Mouse (Mus musculus): ENCODE measurements around the gene Bcl2l12. TPM values are rescaled to one million over a fixed set of nuclear protein-coding genes. Genes with fewer than 3 reads are reported as not detected.
A peak's percentile ranks its signal among the peaks of the same experiment; 100 is the strongest.

Gene Bcl2l12
- total and polyA plus RNA-seq, 3 experiments, result 16.6 to 24.6 TPM; not detected in 1

DNA sequence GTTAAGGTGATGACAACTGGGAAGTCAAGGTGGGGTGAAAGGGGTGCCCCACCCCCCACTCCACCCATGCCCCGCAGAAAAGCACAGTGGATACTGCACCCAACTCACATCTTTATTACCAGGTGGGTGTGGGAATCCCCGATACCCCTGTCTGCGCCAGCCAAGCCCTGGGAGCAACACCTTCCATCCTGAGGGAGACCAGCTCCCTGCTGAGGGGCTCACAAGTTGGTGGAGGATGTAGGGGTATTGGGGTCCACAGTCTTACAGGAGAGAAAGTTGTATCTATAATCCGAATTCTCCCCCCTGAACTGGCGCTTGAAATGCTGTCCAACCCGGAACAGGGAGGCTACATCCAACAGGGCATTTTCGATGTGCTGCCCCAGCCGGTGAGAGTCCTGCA, 39.2 kb downstream of the Bcl2l12 start:
- TF ChIP-seq CHD2 (IDR thresholded peaks at IDR 0.05; ENCODE audit: low read length) (no peak), MYB (IDR thresholded peaks at IDR 0.05; ENCODE audit: low read depth, low read length) (no peak), UBTF (IDR thresholded peaks at IDR 0.05; ENCODE audit: borderline replicate concordance, insufficient read depth, low read depth, low read length) (no peak), EP300 (IDR thresholded peaks at IDR 0.05; ENCODE audit: low read depth in 1 of 2, low read length in 2 of 2) (no peak), POLR2AphosphoS2 (IDR thresholded peaks at IDR 0.05; ENCODE audit: low read length) (no peak), TBP (IDR thresholded peaks at IDR 0.05; ENCODE audit: low read depth, low read length) (no peak), ZMIZ1 (IDR thresholded peaks at IDR 0.05; ENCODE audit: low read depth, low read length) (no peak), RCOR1 (IDR thresholded peaks at IDR 0.05; ENCODE audit: low read depth, low read length) (no peak), GABPA (IDR thresholded peaks at IDR 0.05; ENCODE audit: low read depth, low read length) (no peak), HCFC1 (IDR thresholded peaks at IDR 0.05; ENCODE audit: low read depth, low read length) (no peak), SMC3 (IDR thresholded peaks at IDR 0.05; ENCODE audit: low read depth, low read length) (no peak), USF2 (IDR thresholded peaks at IDR 0.05; ENCODE audit: borderline replicate concordance in 1 of 2, insufficient read depth in 1 of 2, low read depth in 1 of 2, low read length in 2 of 2) (no peak), MAX (IDR thresholded peaks at IDR 0.05; ENCODE audit: low read length) (no peak), NRF1 (IDR thresholded peaks at IDR 0.05; ENCODE audit: insufficient read depth, low read depth, low read length, poor library complexity, severe bottlenecking) (no peak), KAT2A (conservative IDR thresholded peaks at IDR 0.05; ENCODE audit: low read depth, low read length) (no peak), TAL1 (IDR thresholded peaks at IDR 0.05; ENCODE audit: low read length) (no peak), JUND (IDR thresholded peaks at IDR 0.05; ENCODE audit: low read depth, low read length) (no peak), SIN3A (IDR thresholded peaks at IDR 0.05; ENCODE audit: low read length) (no peak), GATA1 (IDR thresholded peaks at IDR 0.05; ENCODE audit: low read depth, low read length) (no peak), ETS1 (IDR thresholded peaks at IDR 0.05; ENCODE audit: low read depth, low read length) (no peak)
- no peak overlapping the region for H3K9ac ChIP-seq (ENCODE audit: control insufficient read depth, low read depth, low read length, poor library complexity, severe bottlenecking)
- H3K27ac ChIP-seq (ENCODE audit: control insufficient read depth, low read depth, low read length), result no peak overlapping the region
- H3K4me3 ChIP-seq (ENCODE audit: control insufficient read depth in 1 of 2, insufficient read depth in 1 of 2, low read depth in 2 of 2, low read length in 2 of 2), result no peak overlapping the region
- H3K27me3 ChIP-seq (ENCODE audit: control insufficient read depth in 1 of 2, insufficient read depth in 2 of 2, low read length in 2 of 2), result no peaks in the 10 kb centered on the region
- H3K9me3 ChIP-seq (replicated peaks; ENCODE audit: insufficient read depth, low read length), result no peaks in the 10 kb centered on the region
- peaks cover 0 to 4% of the 10 kb centered on the region in 2 experiments; a peak in 1 of 4 replicates for H3K4me1 ChIP-seq (ENCODE audit: control insufficient read depth in 1 of 2, insufficient read depth in 2 of 2, low read length in 2 of 2)
- no peaks in the 10 kb centered on the region for H3K79me2 ChIP-seq (ENCODE audit: control insufficient read depth, insufficient read depth, low read length, poor library complexity)
- DNase-seq (ENCODE audit: low read depth, low spot score), result no peak
- H3K36me3 ChIP-seq (ENCODE audit: control insufficient read depth in 1 of 2, insufficient read depth in 2 of 2, low read length in 2 of 2), result no peaks in the 10 kb centered on the region

GRCm38 (mm10) chr7:44958208-44958607, 40.3 kb downstream of the Bcl2l12 start:
- peak; percentile 79 for DNase-seq (ENCODE audit: low read depth, low spot score)
- Histone ChIP-seq H3K9ac (ENCODE audit: control insufficient read depth, low read depth, low read length, poor library complexity, severe bottlenecking) (no peak overlapping the region), H3K27me3 (ENCODE audit: control insufficient read depth in 1 of 2, insufficient read depth in 2 of 2, low read length in 2 of 2) (no peaks in the 10 kb centered on the region), H3K79me2 (ENCODE audit: control insufficient read depth, insufficient read depth, low read length, poor library complexity) (no peaks in the 10 kb centered on the region), H3K4me1 (ENCODE audit: control insufficient read depth in 1 of 2, insufficient read depth in 2 of 2, low read length in 2 of 2) (peaks cover 0 to 4% of the 10 kb centered on the region in 2 experiments; a peak in 1 of 4 replicates), H3K9me3 (replicated peaks; ENCODE audit: insufficient read depth, low read length) (no peaks in the 10 kb centered on the region), H3K36me3 (ENCODE audit: control insufficient read depth in 1 of 2, insufficient read depth in 2 of 2, low read length in 2 of 2) (no peaks in the 10 kb centered on the region), H3K27ac (ENCODE audit: control insufficient read depth, low read depth, low read length) (no peak overlapping the region), H3K4me3 (ENCODE audit: control insufficient read depth in 1 of 2, insufficient read depth in 1 of 2, low read depth in 2 of 2, low read length in 2 of 2) (no peak overlapping the region)
- TF ChIP-seq MXI1 (IDR thresholded peaks at IDR 0.05; ENCODE audit: low read depth, low read length), result 0 out of 2 replicates have a peak, but pooled peaks have one; percentile 52
- no peak for TF ChIP-seq GATA1 (IDR thresholded peaks at IDR 0.05; ENCODE audit: low read depth, low read length)
- TF ChIP-seq POLR2AphosphoS2 (IDR thresholded peaks at IDR 0.05; ENCODE audit: low read length), result no peak
- no peak for TF ChIP-seq ZMIZ1 (IDR thresholded peaks at IDR 0.05; ENCODE audit: low read depth, low read length)
- no peak for TF ChIP-seq E2F4 (IDR thresholded peaks at IDR 0.05; ENCODE audit: borderline replicate concordance, low read depth, low read length)
- no peak for TF ChIP-seq POLR2A (IDR thresholded peaks at IDR 0.05; ENCODE audit: control insufficient read depth in 1 of 2, insufficient read depth in 1 of 2, low read depth in 1 of 2, low read length in 2 of 2, poor library complexity in 1 of 2)
- TF ChIP-seq USF2 (IDR thresholded peaks at IDR 0.05; ENCODE audit: borderline replicate concordance in 1 of 2, insufficient read depth in 1 of 2, low read depth in 1 of 2, low read length in 2 of 2), result no peak
- TF ChIP-seq EP300 (IDR thresholded peaks at IDR 0.05; ENCODE audit: low read depth in 1 of 2, low read length in 2 of 2), result no peak
- TF ChIP-seq ELF1 (IDR thresholded peaks at IDR 0.05; ENCODE audit: low read depth, low read length), result no peak
- no peak for TF ChIP-seq TCF12 (IDR thresholded peaks at IDR 0.05; ENCODE audit: low read depth, low read length)
- no peak for TF ChIP-seq CHD1 (IDR thresholded peaks at IDR 0.05; ENCODE audit: low read depth, low read length)
- no peak for TF ChIP-seq MEF2A (IDR thresholded peaks at IDR 0.05; ENCODE audit: extremely low read depth, insufficient replicate concordance, low read depth, low read length, poor library complexity, severe bottlenecking)
- TF ChIP-seq BHLHE40 (IDR thresholded peaks at IDR 0.05; ENCODE audit: borderline replicate concordance, low read depth, low read length), result no peak
- TF ChIP-seq MYC (IDR thresholded peaks at IDR 0.05; ENCODE audit: low read depth, low read length), result peak; percentile 95
- no peak for TF ChIP-seq KAT2A (conservative IDR thresholded peaks at IDR 0.05; ENCODE audit: low read depth, low read length)
- peak; percentile 58 for TF ChIP-seq USF1 (IDR thresholded peaks at IDR 0.05; ENCODE audit: low read depth, low read length)
- peak; percentile 50 for TF ChIP-seq SIN3A (IDR thresholded peaks at IDR 0.05; ENCODE audit: low read length)
- no peak for TF ChIP-seq NRF1 (IDR thresholded peaks at IDR 0.05; ENCODE audit: insufficient read depth, low read depth, low read length, poor library complexity, severe bottlenecking)
- no peak for TF ChIP-seq UBTF (IDR thresholded peaks at IDR 0.05; ENCODE audit: borderline replicate concordance, insufficient read depth, low read depth, low read length)
